Mouse (Mus musculus): Measurements from ENCODE around the gene Gm20388.

DNA sequence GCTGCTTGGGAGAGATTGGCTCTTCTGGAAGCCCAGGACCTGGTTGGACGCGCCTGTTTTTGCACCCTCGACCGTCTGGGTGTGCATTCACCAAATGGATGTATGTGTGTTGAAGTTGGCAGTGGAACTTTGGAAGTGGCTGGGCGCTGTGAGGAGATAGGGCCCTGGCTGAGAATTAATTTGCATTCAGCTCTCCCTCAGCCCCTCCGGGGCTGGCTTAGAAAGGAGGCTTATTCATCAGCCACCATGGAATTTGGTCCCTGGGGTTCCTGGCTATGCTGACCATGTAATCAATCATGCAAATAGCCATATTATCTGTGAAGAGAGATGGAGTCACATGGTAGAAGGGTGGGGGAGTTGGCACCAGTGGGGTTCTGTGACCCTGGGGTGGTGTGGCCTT is 1102.7 kb downstream of the Gm20388 start:
- TF ChIP-seq CTCF (IDR thresholded peaks at IDR 0.05; ENCODE audit: insufficient read depth, low read depth, low read length) (no peak), POLR2A (IDR thresholded peaks at IDR 0.05; ENCODE audit: insufficient read depth, low read depth, low read length) (no peak)

Data from olfactory bulb, adult 2 months (tissue).